Mouse (Mus musculus) forebrain, embryonic 16.5 days (tissue): ENCODE data around the gene Gm15080. TPM values are rescaled to one million over a fixed set of nuclear protein-coding genes. Genes with fewer than 3 reads are reported as not detected.
"Not testable (repeated sequence)": the region's sequence is repeated elsewhere in the genome, so short reads cannot be mapped to it uniquely, and the experiment has no call there.

ENCODE experiments used
- ATAC-seq: fragments of 200-750 bp; cut with Nextera tagmentation; 2 replicates; pipeline ENCODE4 v1.8.0; 2017; ENCODE audit warnings: mild to moderate bottlenecking, moderate library complexity
- H3K27ac ChIP-seq: fragments of 300-500 bp; sonication (generic); 2 replicates; pipeline ENCODE4 v1.5.1; 2014; ENCODE audit warnings: low read length, control low read depth
- H3K27me3 ChIP-seq: fragments of 300-500 bp; sonication (generic); replicated peaks from 2 replicates; pipeline ENCODE4 v1.6.1; 2014; ENCODE audit warnings: low read length; ENCODE audit not compliant: control insufficient read depth, insufficient read depth
- H3K36me3 ChIP-seq: fragments of 300-500 bp; sonication (generic); 2 replicates; pipeline ENCODE4 v1.6.1; 2014; ENCODE audit not compliant: control insufficient read depth, insufficient read depth
- H3K4me1 ChIP-seq: fragments of 300-500 bp; sonication (generic); replicated peaks from 2 replicates; pipeline ENCODE4 v1.6.1; 2014; ENCODE audit warnings: low read length; ENCODE audit not compliant: control insufficient read depth, insufficient read depth
- H3K4me2 ChIP-seq: fragments of 300-500 bp; sonication (generic); 2 replicates; pipeline ENCODE4 v1.6.1; 2014; ENCODE audit warnings: mild to moderate bottlenecking, low read length, control low read depth
- H3K4me3 ChIP-seq: fragments of 300-500 bp; sonication (generic); replicated peaks from 2 replicates; pipeline ENCODE4 v1.5.1; 2014; ENCODE audit warnings: mild to moderate bottlenecking, low read length, control low read depth
- H3K9ac ChIP-seq: fragments of 300-500 bp; sonication (generic); replicated peaks from 2 replicates; pipeline ENCODE4 v1.6.1; 2014; ENCODE audit warnings: low read depth, low read length, control low read depth
- H3K9me3 ChIP-seq: fragments of 300-500 bp; sonication (generic); 2 replicates; pipeline ENCODE4 v1.6.1; 2016; ENCODE audit warnings: low read length; ENCODE audit not compliant: control insufficient read depth
- WGBS: fragments of 180-500 bp; shearing (Covaris S2); extraction: QIAGEN DNeasy Blood & Tissue Kit; methylation state at CpG from one replicate; pipeline ENCODE4 v1.1.7; 2014; 5-methylcytosine and 5-hydroxymethylcytosine counted together
- polyA plus RNA-seq: library from polyadenylated mRNA; unstranded; fragments of >200 nt; fragmentation: Nextera tagmentation; extraction: Ambion mirVana; gene quantifications from 2 replicates; pipeline ENCODE4 v1.2.1, GENCODE M21; 2015

The Gm15080 gene
- not detected in 2 replicates for polyA plus RNA-seq

GRCm38 (mm10) chrX:147992693-147993092, at the start of gene Gm15080:
Gm15080 (plus strand) TSS chrX:147992993.
- H3K9me3 ChIP-seq, H3K4me2 ChIP-seq, ATAC-seq, H3K27me3 ChIP-seq, H3K4me3 ChIP-seq, H3K4me1 ChIP-seq, H3K9ac ChIP-seq, H3K36me3 ChIP-seq, H3K27ac ChIP-seq: not testable (repeated sequence)
- 78% methylated on average over 2 of the region's 5 CpGs for WGBS

Other genes starting within 250 kb of the Gm15080 start
- gene Gm15128, start 227.0 kb upstream of the Gm15080 start, polyA plus RNA-seq = not detected in 2 replicates
- gene Gm15107, start 187.7 kb downstream of the Gm15080 start, polyA plus RNA-seq = not detected in 2 replicates